Mouse (Mus musculus) stomach, embryonic 14.5 days (tissue): Measurements from ENCODE around the gene Lzts2. TPM values are rescaled to one million over a fixed set of nuclear protein-coding genes. Genes with fewer than 3 reads are reported as not detected.
"Not testable (repeated sequence)": the region's sequence is repeated elsewhere in the genome, so short reads cannot be mapped to it uniquely, and the experiment has no call there.

Experiments used
- ATAC-seq: fragments of 200-750 bp; cut with Nextera tagmentation; 2 replicates; pipeline ENCODE4 v1.8.0; 2017; ENCODE audit warnings: low read depth, moderate TSS enrichment; ENCODE audit not compliant: insufficient number of reproducible peaks, insufficient read depth, low FRiP score
- H3K27ac ChIP-seq: fragments of 300-500 bp; sonication (generic); 2 replicates; pipeline ENCODE4 v1.5.1; 2014; ENCODE audit warnings: mild to moderate bottlenecking, low read length, moderate library complexity, mixed read lengths
- H3K27me3 ChIP-seq: fragments of 300-500 bp; sonication (generic); 2 replicates; pipeline ENCODE4 v1.6.1; 2014; ENCODE audit warnings: low read length, control low read depth, mixed read lengths; ENCODE audit not compliant: control insufficient read depth, insufficient read depth
- H3K36me3 ChIP-seq: fragments of 300-500 bp; sonication (generic); 2 replicates; pipeline ENCODE4 v1.6.1; 2014; ENCODE audit warnings: mild to moderate bottlenecking, control low read depth, low read length, moderate library complexity, mixed read lengths; ENCODE audit not compliant: control insufficient read depth, insufficient read depth
- H3K4me1 ChIP-seq: fragments of 300-500 bp; sonication (generic); 2 replicates; pipeline ENCODE4 v1.6.1; 2014; ENCODE audit warnings: low read length, control low read depth, mixed read lengths; ENCODE audit not compliant: control insufficient read depth, insufficient read depth
- H3K4me2 ChIP-seq: fragments of 300-500 bp; sonication (generic); replicated peaks from 2 replicates; pipeline ENCODE4 v1.6.1; 2014; ENCODE audit warnings: low read depth, low read length, control low read depth
- H3K4me3 ChIP-seq: fragments of 300-500 bp; sonication (generic); 2 replicates; pipeline ENCODE4 v1.5.1; 2014; ENCODE audit warnings: low read depth, low read length, control low read depth
- H3K9ac ChIP-seq: fragments of 300-500 bp; sonication (generic); replicated peaks from 2 replicates; pipeline ENCODE4 v1.6.1; 2014; ENCODE audit warnings: low read depth, mild to moderate bottlenecking, control low read depth, low read length, moderate library complexity, mixed read lengths
- H3K9me3 ChIP-seq: fragments of 300-500 bp; sonication (generic); 2 replicates; pipeline ENCODE4 v1.6.1; 2016; ENCODE audit warnings: low read depth, low read length, control low read depth; ENCODE audit not compliant: control insufficient read depth
- WGBS: fragments of 180-500 bp; shearing (Covaris S2); extraction: QIAGEN DNeasy Blood & Tissue Kit; methylation state at CpG from one replicate; pipeline ENCODE4 v1.1.7; 2014; 5-methylcytosine and 5-hydroxymethylcytosine counted together
- polyA plus RNA-seq: library from polyadenylated mRNA; unstranded; fragments of >200 nt; fragmentation: Nextera tagmentation; extraction: Ambion mirVana; gene quantifications from 2 replicates; pipeline ENCODE4 v1.2.1, GENCODE M21; 2014

Lzts2 gene
- polyA plus RNA-seq, 1 experiment from 2014 or later, result 52.5 TPM

GRCm38 (mm10) chr19:45031780-45032179 lies 17.6 kb downstream of the Lzts2 start:
- peak; percentile 62; the same call in 1 of the 2 replicates for ATAC-seq
- Histone ChIP-seq H3K9ac (no peak overlapping the region), H3K9me3 (no peaks in the 10 kb centered on the region), H3K4me1 (peaks cover 19% of the 10 kb centered on the region; the same call in 1 of the 2 replicates), H3K27me3 (no peaks in the 10 kb centered on the region), H3K36me3 (peaks cover 14% of the 10 kb centered on the region), H3K4me2 (no peak overlapping the region), H3K27ac (no peak overlapping the region), H3K4me3 (no peak overlapping the region)
- 14% methylated on average over 4 of the region's 4 CpGs for WGBS

- no peak for ATAC-seq
- Histone ChIP-seq H3K36me3 (peaks cover 7% of the 10 kb centered on the region), H3K9ac (no peak overlapping the region), H3K27me3 (no peaks in the 10 kb centered on the region), H3K4me3 (no peak overlapping the region), H3K9me3 (no peaks in the 10 kb centered on the region), H3K4me1 (peaks cover 19% of the 10 kb centered on the region; the same call in 1 of the 2 replicates), H3K4me2 (no peak overlapping the region), H3K27ac (no peak overlapping the region)
- WGBS, result 56% methylated on average over 17 of the region's 17 CpGs
These were observed 18.5 kb downstream of the Lzts2 start for GRCm38 (mm10) chr19:45032570-45033332.

- no peak overlapping the region for H3K27ac ChIP-seq
- ATAC-seq, result no peak
- no peak overlapping the region for H3K4me3 ChIP-seq
- H3K36me3 ChIP-seq, result no peaks in the 10 kb centered on the region
- no peaks in the 10 kb centered on the region for H3K9me3 ChIP-seq
- WGBS, result 34% methylated on average over 16 of the region's 16 CpGs
- H3K4me2 ChIP-seq, result no peak overlapping the region
- no peak overlapping the region for H3K9ac ChIP-seq
- 0 out of 2 replicates have a peak, but pooled peaks cover 5% of the 10 kb centered on the region for H3K4me1 ChIP-seq
- no peaks in the 10 kb centered on the region for H3K27me3 ChIP-seq
These were observed 22.7 kb downstream of the Lzts2 start for GRCm38 (mm10) chr19:45036867-45037266.

GRCm38 (mm10) chr19:45038198-45038597 lies 24.0 kb downstream of the Lzts2 start:
- ATAC-seq, H3K4me2 ChIP-seq, H3K27me3 ChIP-seq, H3K36me3 ChIP-seq, H3K9me3 ChIP-seq, H3K4me1 ChIP-seq, H3K4me3 ChIP-seq, H3K9ac ChIP-seq, H3K27ac ChIP-seq: not testable (repeated sequence)
- WGBS, result 88% methylated on average over 7 of the region's 7 CpGs

- WGBS, result 42% methylated on average over 13 of the region's 13 CpGs
- H3K9ac ChIP-seq, result no peak overlapping the region
- no peak overlapping the region for H3K27ac ChIP-seq
- no peaks in the 10 kb centered on the region for H3K4me1 ChIP-seq
- H3K27me3 ChIP-seq, result no peaks in the 10 kb centered on the region
- no peaks in the 10 kb centered on the region for H3K36me3 ChIP-seq
- no peaks in the 10 kb centered on the region for H3K9me3 ChIP-seq
- no peak overlapping the region for H3K4me2 ChIP-seq
- no peak overlapping the region for H3K4me3 ChIP-seq
- no peak for ATAC-seq
These were observed 26.0 kb downstream of the Lzts2 start for GRCm38 (mm10) chr19:45040214-45040613.

- ATAC-seq, result no peak
- Histone ChIP-seq H3K4me3 (no peak overlapping the region), H3K36me3 (no peaks in the 10 kb centered on the region), H3K4me1 (peaks cover 13% of the 10 kb centered on the region), H3K9me3 (no peaks in the 10 kb centered on the region), H3K9ac (no peak overlapping the region), H3K4me2 (no peak overlapping the region), H3K27me3 (0 out of 2 replicates have a peak, but pooled peaks cover 6% of the 10 kb centered on the region), H3K27ac (no peak overlapping the region)
- 67% methylated on average over 11 of the region's 11 CpGs for WGBS
These were observed 30.2 kb downstream of the Lzts2 start for GRCm38 (mm10) chr19:45044389-45044927.

GRCm38 (mm10) chr19:45045236-45045635 lies 31.0 kb downstream of the Lzts2 start:
- 0 out of 2 replicates have a peak, but pooled peaks cover 6% of the 10 kb centered on the region for H3K27me3 ChIP-seq
- ATAC-seq, result no peak
- WGBS, result 42% methylated on average over 15 of the region's 15 CpGs

GRCm38 (mm10) chr19:45045651-45046050 lies 31.4 kb downstream of the Lzts2 start, which contains the start of gene Pdzd7:
TSS of gene Pdzd7 (minus strand) at chr19:45045717.
- Histone ChIP-seq H3K4me1 (peaks cover 13% of the 10 kb centered on the region), H3K9ac (no peak within 1 kb of the TSS; the same call in 1 of the 2 replicates), H3K4me2 (peak within 1 kb of the TSS; percentile 81), H3K4me3 (peak within 1 kb of the TSS; percentile 45), H3K27ac (no peak within 1 kb of the TSS), H3K9me3 (no peaks in the 10 kb centered on the region), H3K27me3 (0 out of 2 replicates have a peak, but pooled peaks cover 6% of the 10 kb centered on the region), H3K36me3 (no peaks in the 10 kb centered on the region; the same call in 1 of the 2 replicates)
- WGBS, result 72% methylated on average over 5 of the region's 5 CpGs
- ATAC-seq, result no peak

More at GRCm38 (mm10) chr19:45045236-45045635, 31.0 kb downstream of the Lzts2 start:
- Histone ChIP-seq H3K4me3 (no peak overlapping the region), H3K9ac (no peak overlapping the region), H3K36me3 (no peaks in the 10 kb centered on the region), H3K9me3 (no peaks in the 10 kb centered on the region), H3K4me2 (no peak overlapping the region), H3K4me1 (peaks cover 13% of the 10 kb centered on the region), H3K27ac (no peak overlapping the region)
